Mouse (Mus musculus): ENCODE data around the gene Papola. TPM values are rescaled to one million over a fixed set of nuclear protein-coding genes. Genes with fewer than 3 reads are reported as not detected.
A peak's percentile ranks its signal among the peaks of the same experiment; 100 is the strongest.

Papola gene
- polyA plus RNA-seq, 1 experiment from 2014 or later: 81.6 TPM

- 78% methylated on average over 2 of the region's 2 CpGs for WGBS (ENCODE audit: insufficient replicate concordance)
- Histone ChIP-seq H3K27ac (ENCODE audit: low read length) (no peak overlapping the region), H3K36me3 (ENCODE audit: control insufficient read depth, insufficient read depth) (no peaks in the 10 kb centered on the region), H3K4me1 (ENCODE audit: control insufficient read depth, low read depth, low read length) (peaks cover 31% of the 10 kb centered on the region), H3K4me2 (ENCODE audit: low read depth, low read length) (no peak overlapping the region), H3K9ac (ENCODE audit: low read depth, low read length) (no peak overlapping the region), H3K9me3 (replicated peaks; ENCODE audit: control insufficient read depth, low read length) (no peaks in the 10 kb centered on the region), H3K4me3 (ENCODE audit: low read depth, low read length) (no peak overlapping the region), H3K27me3 (ENCODE audit: control insufficient read depth, insufficient read depth, low read depth, low read length) (no peaks in the 10 kb centered on the region)
- no peak for ATAC-seq (ENCODE audit: low read depth)
These were observed 3.1 kb downstream of the Papola start for GRCm38 (mm10) chr12:105787626-105788025.

- Histone ChIP-seq H3K27me3 (ENCODE audit: control insufficient read depth, insufficient read depth, low read depth, low read length) (no peaks in the 10 kb centered on the region), H3K9ac (ENCODE audit: low read depth, low read length) (no peak overlapping the region), H3K4me2 (ENCODE audit: low read depth, low read length) (no peak overlapping the region), H3K4me3 (ENCODE audit: low read depth, low read length) (no peak overlapping the region), H3K36me3 (ENCODE audit: control insufficient read depth, insufficient read depth) (no peaks in the 10 kb centered on the region), H3K4me1 (ENCODE audit: control insufficient read depth, low read depth, low read length) (peaks cover 24% of the 10 kb centered on the region), H3K27ac (ENCODE audit: low read length) (no peak overlapping the region), H3K9me3 (replicated peaks; ENCODE audit: control insufficient read depth, low read length) (no peaks in the 10 kb centered on the region)
- ATAC-seq (ENCODE audit: low read depth): no peak
- 59% methylated on average over 6 of the region's 6 CpGs for WGBS (ENCODE audit: insufficient replicate concordance)
These were observed 5.4 kb downstream of the Papola start for GRCm38 (mm10) chr12:105789885-105790284.

GRCm38 (mm10) chr12:105794896-105795295 is 10.4 kb downstream of the Papola start:
- no peaks in the 10 kb centered on the region for H3K9me3 ChIP-seq (replicated peaks; ENCODE audit: control insufficient read depth, low read length)
- H3K4me1 ChIP-seq (ENCODE audit: control insufficient read depth, low read depth, low read length): peaks cover 8% of the 10 kb centered on the region
- 78% methylated on average over 2 of the region's 2 CpGs for WGBS (ENCODE audit: insufficient replicate concordance)
- no peak overlapping the region for H3K9ac ChIP-seq (ENCODE audit: low read depth, low read length)
- H3K27me3 ChIP-seq (ENCODE audit: control insufficient read depth, insufficient read depth, low read depth, low read length): no peaks in the 10 kb centered on the region
- H3K4me2 ChIP-seq (ENCODE audit: low read depth, low read length): no peak overlapping the region
- no peak overlapping the region for H3K4me3 ChIP-seq (ENCODE audit: low read depth, low read length)
- ATAC-seq (ENCODE audit: low read depth): no peak
- peaks cover 5% of the 10 kb centered on the region for H3K36me3 ChIP-seq (ENCODE audit: control insufficient read depth, insufficient read depth)
- no peak overlapping the region for H3K27ac ChIP-seq (ENCODE audit: low read length)

GRCm38 (mm10) chr12:105798001-105798400 is 13.5 kb downstream of the Papola start:
- H3K36me3 ChIP-seq (ENCODE audit: control insufficient read depth, insufficient read depth): peaks cover 21% of the 10 kb centered on the region
- no peak overlapping the region for H3K4me3 ChIP-seq (ENCODE audit: low read depth, low read length)
- H3K27ac ChIP-seq (ENCODE audit: low read length): no peak overlapping the region
- no peaks in the 10 kb centered on the region for H3K9me3 ChIP-seq (replicated peaks; ENCODE audit: control insufficient read depth, low read length)
- peaks cover 6% of the 10 kb centered on the region; the same call in 1 of the 2 replicates for H3K4me1 ChIP-seq (ENCODE audit: control insufficient read depth, low read depth, low read length)
- no peak overlapping the region for H3K9ac ChIP-seq (ENCODE audit: low read depth, low read length)
- ATAC-seq (ENCODE audit: low read depth): no peak
- no peak overlapping the region for H3K4me2 ChIP-seq (ENCODE audit: low read depth, low read length)
- H3K27me3 ChIP-seq (ENCODE audit: control insufficient read depth, insufficient read depth, low read depth, low read length): no peaks in the 10 kb centered on the region

- H3K27ac ChIP-seq (ENCODE audit: low read length): no peak overlapping the region
- WGBS (ENCODE audit: insufficient replicate concordance): 79% methylated on average over 3 of the region's 3 CpGs
- no peak overlapping the region for H3K4me3 ChIP-seq (ENCODE audit: low read depth, low read length)
- ATAC-seq (ENCODE audit: low read depth): peak; percentile 53; the same call in 1 of the 2 replicates
- no peaks in the 10 kb centered on the region for H3K9me3 ChIP-seq (replicated peaks; ENCODE audit: control insufficient read depth, low read length)
- H3K9ac ChIP-seq (ENCODE audit: low read depth, low read length): no peak overlapping the region
- H3K4me2 ChIP-seq (ENCODE audit: low read depth, low read length): no peak overlapping the region
- no peaks in the 10 kb centered on the region for H3K4me1 ChIP-seq (ENCODE audit: control insufficient read depth, low read depth, low read length)
- H3K27me3 ChIP-seq (ENCODE audit: control insufficient read depth, insufficient read depth, low read depth, low read length): no peaks in the 10 kb centered on the region
- H3K36me3 ChIP-seq (ENCODE audit: control insufficient read depth, insufficient read depth): peaks cover 50% of the 10 kb centered on the region
These were observed 21.3 kb downstream of the Papola start for GRCm38 (mm10) chr12:105805790-105806189.

GRCm38 (mm10) chr12:105806205-105806604 is 21.7 kb downstream of the Papola start:
- no peak overlapping the region for H3K27ac ChIP-seq (ENCODE audit: low read length)
- no peak for ATAC-seq (ENCODE audit: low read depth)
- no peaks in the 10 kb centered on the region for H3K4me1 ChIP-seq (ENCODE audit: control insufficient read depth, low read depth, low read length)
- H3K4me2 ChIP-seq (ENCODE audit: low read depth, low read length): no peak overlapping the region
- H3K27me3 ChIP-seq (ENCODE audit: control insufficient read depth, insufficient read depth, low read depth, low read length): no peaks in the 10 kb centered on the region
- no peak overlapping the region for H3K9ac ChIP-seq (ENCODE audit: low read depth, low read length)
- H3K9me3 ChIP-seq (replicated peaks; ENCODE audit: control insufficient read depth, low read length): no peaks in the 10 kb centered on the region
- no peak overlapping the region for H3K4me3 ChIP-seq (ENCODE audit: low read depth, low read length)
- 72% methylated on average over 3 of the region's 3 CpGs for WGBS (ENCODE audit: insufficient replicate concordance)
- H3K36me3 ChIP-seq (ENCODE audit: control insufficient read depth, insufficient read depth): peaks cover 51% of the 10 kb centered on the region

GRCm38 (mm10) chr12:105807416-105807815 is 22.9 kb downstream of the Papola start:
- H3K9ac ChIP-seq (ENCODE audit: low read depth, low read length): no peak overlapping the region
- H3K4me1 ChIP-seq (ENCODE audit: control insufficient read depth, low read depth, low read length): no peaks in the 10 kb centered on the region
- WGBS (ENCODE audit: insufficient replicate concordance): 80% methylated on average over 7 of the region's 7 CpGs
- no peak overlapping the region for H3K27ac ChIP-seq (ENCODE audit: low read length)
- H3K4me2 ChIP-seq (ENCODE audit: low read depth, low read length): no peak overlapping the region
- no peak overlapping the region for H3K4me3 ChIP-seq (ENCODE audit: low read depth, low read length)
- no peaks in the 10 kb centered on the region for H3K27me3 ChIP-seq (ENCODE audit: control insufficient read depth, insufficient read depth, low read depth, low read length)
- ATAC-seq (ENCODE audit: low read depth): no peak
- peaks cover 59% of the 10 kb centered on the region for H3K36me3 ChIP-seq (ENCODE audit: control insufficient read depth, insufficient read depth)
- no peaks in the 10 kb centered on the region for H3K9me3 ChIP-seq (replicated peaks; ENCODE audit: control insufficient read depth, low read length)

- Histone ChIP-seq H3K4me1 (ENCODE audit: control insufficient read depth, low read depth, low read length) (no peaks in the 10 kb centered on the region), H3K4me2 (ENCODE audit: low read depth, low read length) (no peak overlapping the region), H3K27me3 (ENCODE audit: control insufficient read depth, insufficient read depth, low read depth, low read length) (no peaks in the 10 kb centered on the region), H3K4me3 (ENCODE audit: low read depth, low read length) (no peak overlapping the region), H3K9me3 (replicated peaks; ENCODE audit: control insufficient read depth, low read length) (no peaks in the 10 kb centered on the region), H3K36me3 (ENCODE audit: control insufficient read depth, insufficient read depth) (peaks cover 58% of the 10 kb centered on the region), H3K27ac (ENCODE audit: low read length) (no peak overlapping the region), H3K9ac (ENCODE audit: low read depth, low read length) (no peak overlapping the region)
- ATAC-seq (ENCODE audit: low read depth): no peak
- 67% methylated on average over 3 of the region's 3 CpGs for WGBS (ENCODE audit: insufficient replicate concordance)
These were observed 24.5 kb downstream of the Papola start for GRCm38 (mm10) chr12:105808945-105809344.

GRCm38 (mm10) chr12:105810608-105811007 is 26.1 kb downstream of the Papola start:
- ATAC-seq (ENCODE audit: low read depth): 0 out of 2 replicates have a peak, but pooled peaks have one; percentile 30
- no peak overlapping the region for H3K27ac ChIP-seq (ENCODE audit: low read length)
- no peak overlapping the region for H3K9ac ChIP-seq (ENCODE audit: low read depth, low read length)
- H3K27me3 ChIP-seq (ENCODE audit: control insufficient read depth, insufficient read depth, low read depth, low read length): no peaks in the 10 kb centered on the region
- no peak overlapping the region for H3K4me3 ChIP-seq (ENCODE audit: low read depth, low read length)
- H3K4me1 ChIP-seq (ENCODE audit: control insufficient read depth, low read depth, low read length): no peaks in the 10 kb centered on the region
- H3K4me2 ChIP-seq (ENCODE audit: low read depth, low read length): no peak overlapping the region
- H3K9me3 ChIP-seq (replicated peaks; ENCODE audit: control insufficient read depth, low read length): no peaks in the 10 kb centered on the region
- 55% methylated on average over 6 of the region's 6 CpGs for WGBS (ENCODE audit: insufficient replicate concordance)
- H3K36me3 ChIP-seq (ENCODE audit: control insufficient read depth, insufficient read depth): peaks cover 56% of the 10 kb centered on the region

Data from liver, embryonic 16.5 days (tissue).